Mouse (Mus musculus) induced T-regulatory cell, adult 2 months (primary cell): ENCODE measurements around the gene Phf19.

ENCODE experiments used
- DNase-seq: peaks from one replicate; pipeline ENCODE4 v3.0.0-alpha.2; 2012; ENCODE audit warnings: low read depth

Gene Phf19

GRCm38 (mm10) chr2:34896821-34897460 is 16.9 kb downstream of the Phf19 start:
- no peak for DNase-seq

DNA sequence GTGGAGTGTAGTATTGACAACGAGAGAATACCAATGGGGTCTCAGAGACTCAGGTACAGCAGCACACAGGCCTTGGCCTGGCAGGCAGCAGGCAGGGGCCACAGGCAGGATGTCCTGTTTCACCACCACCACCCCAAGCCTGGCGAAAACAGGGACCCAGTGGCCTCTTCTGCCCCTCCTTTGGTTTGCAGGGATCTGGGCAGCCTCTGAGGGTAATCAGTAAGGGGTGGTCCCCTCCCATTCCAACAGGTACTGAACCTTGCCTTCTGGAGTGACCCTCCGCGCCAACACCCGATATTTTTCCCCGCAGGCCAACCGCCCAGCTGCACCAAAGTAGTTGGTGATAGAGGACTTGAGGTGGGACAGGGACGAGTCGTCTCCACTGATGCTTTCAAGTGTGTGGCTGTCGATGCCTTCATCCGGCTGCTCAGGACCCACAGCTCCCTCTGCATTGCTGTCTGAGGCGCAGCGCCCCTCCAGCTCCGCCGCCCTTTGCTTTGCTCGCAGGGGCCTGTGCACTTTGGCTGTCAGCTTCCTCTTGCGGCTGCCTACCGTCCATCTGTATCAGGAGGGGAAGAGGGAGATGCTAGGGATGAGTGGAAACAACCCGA is 18.2 kb downstream of the Phf19 start:
- no peak for DNase-seq

DNA sequence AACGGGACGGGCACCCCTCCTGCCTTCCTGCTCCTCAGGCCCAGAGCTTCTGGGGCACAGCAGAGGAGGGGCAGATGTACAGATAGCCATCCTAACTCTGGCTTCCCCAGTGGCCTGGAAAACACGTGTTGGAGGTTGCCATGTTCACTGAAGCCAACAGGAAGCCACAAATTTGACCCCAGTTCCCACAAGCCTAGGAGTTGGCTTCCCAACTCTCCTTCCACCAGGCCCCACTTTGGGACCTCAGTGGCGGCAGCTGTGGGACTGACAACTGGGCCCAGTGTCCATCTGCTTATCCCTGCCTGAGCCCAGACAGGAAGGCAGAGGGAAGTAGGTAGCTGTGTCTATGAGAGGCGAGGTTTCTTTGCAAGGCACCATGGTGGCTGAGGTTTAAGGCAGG is 19.9 kb downstream of the Phf19 start:
- no peak for DNase-seq

DNA sequence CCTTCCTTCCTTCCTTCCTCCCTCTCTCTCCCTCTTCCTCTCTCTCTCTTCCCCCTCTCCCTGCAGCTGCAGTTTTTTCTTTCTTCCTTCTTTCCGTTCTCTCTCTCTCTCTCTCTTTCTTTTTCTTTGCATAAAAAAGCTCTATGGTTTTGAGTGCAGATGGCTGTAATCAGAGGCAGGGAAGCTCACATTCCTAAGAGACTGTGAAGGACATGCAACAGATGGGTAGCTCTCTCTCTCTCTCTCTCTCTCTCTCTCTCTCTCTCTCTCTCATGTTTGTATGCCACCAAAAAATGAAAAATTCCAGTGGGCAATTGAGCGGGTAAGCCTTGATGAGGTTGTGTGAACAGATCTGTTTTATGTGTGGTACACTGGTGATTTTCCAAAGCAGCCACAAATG is 29.6 kb downstream of the Phf19 start:
- DNase-seq, result no peak

GRCm38 (mm10) chr2:34883190-34883589 is 30.6 kb downstream of the Phf19 start:
- DNase-seq, result no peak

DNA sequence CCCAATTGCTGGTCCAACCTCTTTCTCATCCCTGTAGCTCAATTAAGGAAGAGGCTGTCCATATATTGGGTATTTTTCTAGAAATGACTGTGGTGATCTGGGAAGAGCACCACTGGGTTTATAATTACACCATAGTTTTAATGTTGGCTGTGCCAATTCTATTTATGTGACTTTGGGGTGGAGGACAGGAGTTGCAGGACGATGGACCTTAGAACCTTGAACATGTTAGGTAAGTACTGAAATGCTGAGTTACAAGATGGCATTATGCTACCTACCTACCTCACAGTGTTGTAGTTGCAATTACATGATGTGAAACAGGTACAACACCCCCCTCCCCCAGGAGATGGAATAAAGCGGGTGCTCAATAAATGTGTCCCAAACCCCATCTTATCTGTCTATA is 31.1 kb downstream of the Phf19 start:
- DNase-seq, result no peak

- DNase-seq, result no peak
These were observed 33.8 kb downstream of the Phf19 start for GRCm38 (mm10) chr2:34880054-34880453.

DNA sequence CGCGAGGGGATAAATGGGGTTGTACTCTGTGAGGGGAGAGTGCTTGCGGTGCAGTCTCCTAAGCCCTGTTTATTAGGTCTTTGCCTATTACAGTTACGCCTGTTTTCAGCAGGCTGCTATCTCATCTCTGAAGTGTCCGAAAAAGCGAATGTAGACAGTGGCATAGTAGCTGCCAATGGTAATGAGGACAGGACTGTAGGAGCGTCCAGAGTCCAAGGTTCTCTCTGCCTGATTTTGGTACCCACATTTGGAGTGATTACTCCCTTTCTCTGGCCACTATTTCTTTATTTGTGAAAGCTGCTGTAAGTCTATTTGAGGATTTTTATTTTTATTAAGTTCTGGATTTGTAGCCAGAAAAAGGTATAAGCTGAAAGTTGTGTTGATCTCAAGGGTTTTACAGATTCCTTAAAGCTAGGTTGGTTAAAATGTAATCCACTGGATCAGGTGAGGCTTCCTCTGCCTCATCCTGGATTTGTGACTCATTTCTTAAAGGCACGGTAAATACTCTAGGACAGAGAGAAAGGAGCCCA is 38.9 kb downstream of the Phf19 start, which contains the start of gene Psmd5:
Gene Psmd5, minus strand, starts transcription at position 153 of the 530 bp plus-strand sequence.
- DNase-seq, result no peak

DNA sequence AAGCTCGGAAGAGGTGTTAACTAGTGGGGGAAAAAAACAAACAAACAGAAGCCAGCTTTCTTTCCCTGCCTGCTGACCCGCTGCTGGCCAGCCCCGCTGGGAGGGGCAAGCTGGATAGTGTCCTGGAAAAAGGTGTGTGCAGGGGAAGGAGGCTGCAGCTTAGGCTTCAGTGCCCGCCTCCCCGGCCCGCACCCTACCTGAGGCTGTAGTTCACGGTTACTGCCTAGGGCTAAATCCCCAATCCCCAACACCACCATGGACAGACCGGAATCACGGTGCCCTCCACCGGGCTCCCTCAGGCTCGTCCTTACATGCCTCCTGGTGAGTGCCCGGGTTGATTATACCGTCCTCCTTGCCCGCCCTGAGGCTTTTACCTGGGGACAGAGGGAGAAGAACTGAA is 39.6 kb downstream of the Phf19 start, which contains the start of gene Cutal:
Gene Cutal, plus strand, starts transcription at position 126 of the 400 bp plus-strand sequence.
- no peak for DNase-seq

DNA sequence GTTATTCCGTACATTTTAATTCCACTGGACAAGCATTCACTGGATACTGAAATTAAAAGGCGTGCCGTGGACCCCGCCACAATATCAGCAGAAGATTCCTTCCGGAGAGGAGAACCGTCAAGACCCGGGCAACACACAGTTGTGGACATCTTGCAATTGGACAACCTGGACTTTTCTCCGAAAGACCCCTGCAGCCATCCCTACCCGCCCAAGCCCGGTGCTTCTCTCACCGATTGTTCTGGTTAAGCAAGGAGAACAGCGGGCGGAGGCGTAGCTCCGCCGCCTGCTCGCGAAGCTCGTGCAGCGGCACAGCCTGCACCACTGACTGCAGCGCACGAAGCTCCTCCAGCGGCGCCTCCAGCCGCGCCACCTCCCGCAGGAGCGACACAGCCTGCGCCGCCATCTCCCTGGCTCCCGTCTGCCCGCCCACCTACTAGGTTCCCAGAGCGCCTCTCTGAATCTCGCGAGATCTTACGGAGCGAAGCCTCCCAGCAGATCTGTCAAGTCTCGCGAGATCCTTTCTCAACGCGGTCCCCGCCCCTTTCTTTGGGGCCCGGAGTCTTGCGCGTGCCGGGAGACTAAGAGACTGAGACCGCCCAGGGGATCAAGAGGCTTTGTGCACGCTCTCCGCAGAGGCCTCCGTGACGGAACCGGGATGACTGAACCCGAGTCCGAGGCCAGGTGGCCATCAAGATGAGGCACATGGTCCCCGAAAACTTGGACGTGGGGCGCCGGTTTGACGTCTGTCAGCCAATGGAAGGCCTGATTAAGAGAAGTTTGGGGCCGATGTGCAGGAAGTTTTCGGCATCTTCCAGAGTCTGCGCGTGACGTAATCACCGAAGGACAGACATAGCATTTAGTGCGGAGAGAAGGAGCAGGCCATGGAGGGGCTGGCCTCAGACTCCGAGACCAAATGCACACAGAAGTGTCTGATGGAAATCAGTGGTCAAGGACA is 43.0 kb downstream of the Phf19 start:
- DNase-seq, result peak; percentile 100

DNA sequence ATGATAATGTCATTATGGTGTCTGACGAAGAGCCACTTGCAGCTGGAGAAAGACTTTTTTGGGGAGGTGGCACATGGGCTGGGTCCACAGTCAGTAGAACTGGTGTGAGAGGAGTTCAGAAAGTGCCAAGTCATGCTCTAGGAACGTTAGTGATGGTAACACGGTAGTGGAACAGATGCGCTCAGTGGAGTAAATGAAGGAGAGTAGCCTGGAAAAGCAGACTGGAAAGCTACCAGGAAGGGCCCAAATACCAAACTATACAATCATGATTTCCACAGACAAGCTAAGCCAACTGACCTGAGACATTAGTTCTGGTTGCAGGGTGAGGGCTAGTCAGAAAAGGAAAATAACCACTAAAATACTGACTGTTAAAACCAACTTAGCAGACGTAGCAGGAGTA is 44.1 kb downstream of the Phf19 start:
- peak; percentile 19 for DNase-seq

- no peak for DNase-seq
These were observed 56.1 kb downstream of the Phf19 start for GRCm38 (mm10) chr2:34857728-34858127.

DNA sequence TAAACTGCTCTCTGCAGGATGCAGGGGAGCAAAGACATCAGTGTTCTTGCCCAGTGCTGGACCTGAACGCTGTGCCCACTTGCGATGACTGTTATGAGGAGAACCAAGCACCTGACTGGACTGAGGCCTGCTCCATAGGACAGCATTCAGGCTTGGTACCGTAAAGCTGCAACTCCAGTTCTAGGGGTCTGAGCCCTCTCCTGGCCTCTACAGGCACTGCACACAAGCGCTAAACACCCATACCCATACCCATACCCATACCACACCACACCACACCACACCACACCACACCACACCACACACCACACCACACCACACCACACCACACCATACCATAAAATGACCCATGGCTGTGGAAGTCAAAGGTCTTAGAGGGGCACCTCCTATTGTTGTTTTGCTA is 58.6 kb downstream of the Phf19 start:
- no peak for DNase-seq

- no peak for DNase-seq
These were observed 66.1 kb downstream of the Phf19 start for GRCm38 (mm10) chr2:34847702-34848101.
